Mouse (Mus musculus): ENCODE results near the gene Msl3l2.
A peak's percentile ranks its signal among the peaks of the same experiment; 100 is the strongest.

The Msl3l2 gene

DNA sequence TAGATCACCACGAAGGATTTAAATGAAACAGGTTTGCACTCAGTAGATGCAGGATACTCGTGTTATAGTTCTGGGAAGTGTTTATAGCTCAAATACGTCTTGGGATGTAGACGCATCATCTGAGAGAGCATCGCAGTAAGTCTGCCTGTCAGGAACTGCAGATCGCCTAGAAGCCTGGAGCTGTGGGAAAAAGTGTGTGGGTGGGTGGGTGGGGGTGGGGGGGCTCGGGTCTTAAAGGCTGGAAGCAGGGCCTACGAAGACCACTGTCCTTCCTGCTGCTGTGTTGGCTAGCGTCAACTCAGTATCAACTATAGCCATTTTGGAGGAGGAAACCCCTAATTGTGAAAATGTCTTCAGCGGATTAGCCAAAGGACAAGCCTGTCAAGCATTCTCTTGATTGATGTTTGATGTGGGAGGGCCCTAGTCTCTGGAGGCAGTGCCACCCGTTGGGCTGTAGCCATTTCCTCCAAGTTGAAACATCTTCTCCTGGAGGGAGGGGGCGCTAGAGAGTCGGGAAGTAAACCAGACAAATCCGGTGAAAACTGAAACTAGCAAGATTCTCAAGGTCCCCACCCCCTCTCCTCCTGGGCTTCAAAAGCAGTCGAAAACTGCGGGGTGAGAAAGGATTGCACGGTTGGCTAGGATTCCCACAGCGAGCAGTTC lies at the start of gene Msl3l2:
Msl3l2 (plus strand) TSS at position 585 of the 663 bp plus-strand sequence.
- peak; percentile 54 for DNase-seq (ENCODE audit: low spot score)

DNA sequence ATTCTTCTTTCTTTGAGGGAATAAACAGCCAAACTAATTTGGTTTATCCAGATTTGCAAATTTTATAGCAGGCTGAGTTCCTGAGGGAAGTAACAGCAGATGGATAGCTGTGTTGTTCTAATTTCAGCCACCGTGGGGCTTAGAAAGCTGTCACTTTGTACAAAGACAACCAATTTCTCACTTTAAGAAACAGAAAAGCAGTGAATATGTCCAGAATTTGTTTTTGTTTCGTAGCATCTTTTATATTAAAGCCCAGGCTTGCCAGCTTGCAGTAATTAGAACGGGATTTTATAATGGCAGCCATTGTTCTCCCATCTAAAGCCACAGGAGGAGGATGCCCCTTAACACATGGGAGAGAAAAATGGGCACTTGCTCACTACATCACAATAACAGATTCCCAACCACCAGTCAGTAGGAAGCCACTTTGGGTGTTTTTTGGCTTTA lies 47.7 kb upstream of the Msl3l2 start:
- DNase-seq (ENCODE audit: low spot score): no peak

DNA sequence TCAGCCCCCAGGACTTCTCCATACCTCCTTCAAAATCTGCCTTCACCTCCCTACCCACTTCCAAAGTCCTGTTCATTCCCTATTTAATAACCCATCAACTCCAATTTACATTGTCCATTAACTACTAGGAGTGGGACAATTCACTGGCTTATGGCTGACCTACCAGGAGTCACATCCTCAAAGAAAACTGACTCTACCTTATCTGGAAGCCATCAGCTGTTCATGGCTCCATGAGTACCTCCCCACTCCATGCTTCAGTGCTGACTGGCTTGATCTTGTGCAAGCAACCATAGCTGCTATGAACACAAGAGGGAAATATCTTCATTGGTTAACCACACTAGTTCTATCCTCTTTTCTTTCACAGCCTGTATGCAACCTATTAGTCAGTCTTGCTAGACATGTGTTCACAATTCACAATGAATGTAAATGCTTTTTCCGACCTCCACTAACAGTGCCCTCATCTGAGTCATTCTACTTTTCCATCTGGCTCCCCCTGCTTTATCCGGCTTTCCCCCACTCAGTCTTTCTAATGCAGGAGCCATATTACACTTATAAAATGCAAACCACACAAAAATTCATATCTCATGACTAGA lies 45.4 kb upstream of the Msl3l2 start:
- no peak for DNase-seq (ENCODE audit: low spot score)

DNA sequence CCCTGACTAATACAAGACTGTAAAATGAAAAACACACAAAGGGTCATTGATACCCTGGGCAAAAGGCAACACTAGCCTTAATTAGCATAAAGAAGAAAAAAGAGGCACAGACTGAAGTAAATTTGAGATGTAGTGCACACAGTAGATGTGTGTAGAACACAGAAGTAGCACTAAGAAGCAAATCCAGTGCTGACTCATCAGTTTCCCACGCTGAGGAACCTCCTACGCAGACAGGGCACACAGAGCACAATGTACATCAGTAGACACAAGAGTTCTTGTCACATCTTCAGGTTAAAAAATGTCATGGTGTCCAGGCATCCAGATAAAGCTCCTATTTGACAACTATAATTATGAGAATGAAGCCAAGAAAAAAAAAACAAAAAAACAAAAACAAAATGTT lies 44.0 kb upstream of the Msl3l2 start:
- no peak for DNase-seq (ENCODE audit: low spot score)

DNA sequence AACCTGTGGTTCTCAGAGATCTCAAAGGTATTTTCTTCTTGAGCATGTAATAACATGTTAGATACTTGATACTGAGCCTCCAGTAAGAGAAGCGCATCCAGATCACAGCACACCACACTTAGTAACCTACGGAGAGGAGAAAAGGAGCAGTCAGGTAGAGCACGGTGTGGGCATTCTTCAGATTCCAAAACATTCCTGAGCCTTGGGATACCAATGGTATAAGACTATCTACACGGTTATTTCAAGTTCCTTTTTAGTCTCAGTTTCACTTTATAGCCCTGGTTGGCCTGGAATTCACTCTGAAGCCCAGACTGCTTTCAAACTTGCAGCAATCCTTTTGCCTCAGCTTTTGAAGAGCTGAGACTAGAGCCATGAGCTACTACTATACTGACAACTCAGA lies 17.0 kb upstream of the Msl3l2 start:
- no peak for DNase-seq (ENCODE audit: low spot score)

DNA sequence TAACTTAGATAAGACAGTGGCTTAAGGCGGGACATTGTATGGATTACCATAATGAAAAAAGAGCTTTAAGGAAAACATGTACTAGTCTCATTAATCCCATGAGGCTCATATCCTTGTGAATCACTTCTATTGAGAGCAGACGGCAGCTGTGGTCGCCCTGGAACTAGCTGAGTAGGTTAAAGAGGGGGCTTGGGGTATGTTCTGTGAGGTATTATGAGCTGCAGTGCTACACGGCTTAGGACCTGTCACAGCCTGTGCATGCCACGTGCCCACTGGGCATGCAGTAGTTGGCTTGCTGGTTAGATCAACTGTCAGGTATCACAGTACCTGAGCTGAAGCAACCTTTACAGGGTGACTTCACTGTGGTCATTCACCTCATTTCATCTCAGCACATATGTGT lies 12.1 kb upstream of the Msl3l2 start:
- DNase-seq (ENCODE audit: low spot score): no peak

DNA sequence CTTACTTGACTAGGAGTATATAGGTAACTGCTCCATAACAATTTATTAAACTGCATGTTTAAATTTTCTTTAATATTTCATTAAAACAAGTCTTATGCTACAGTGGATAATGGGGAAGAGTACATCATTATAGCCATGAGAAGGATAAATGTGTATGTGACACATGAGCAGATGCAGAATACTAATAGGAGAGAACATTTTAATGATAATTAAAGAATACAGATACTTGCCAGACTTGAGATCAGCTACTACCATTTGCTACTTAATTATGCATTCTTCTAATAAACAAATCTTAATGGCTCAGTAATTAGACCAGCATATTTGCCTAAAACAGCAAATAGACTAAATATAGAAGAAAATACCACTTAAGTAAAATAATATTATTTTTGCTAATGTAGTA lies 10.0 kb upstream of the Msl3l2 start:
- DNase-seq (ENCODE audit: low spot score): no peak

DNA sequence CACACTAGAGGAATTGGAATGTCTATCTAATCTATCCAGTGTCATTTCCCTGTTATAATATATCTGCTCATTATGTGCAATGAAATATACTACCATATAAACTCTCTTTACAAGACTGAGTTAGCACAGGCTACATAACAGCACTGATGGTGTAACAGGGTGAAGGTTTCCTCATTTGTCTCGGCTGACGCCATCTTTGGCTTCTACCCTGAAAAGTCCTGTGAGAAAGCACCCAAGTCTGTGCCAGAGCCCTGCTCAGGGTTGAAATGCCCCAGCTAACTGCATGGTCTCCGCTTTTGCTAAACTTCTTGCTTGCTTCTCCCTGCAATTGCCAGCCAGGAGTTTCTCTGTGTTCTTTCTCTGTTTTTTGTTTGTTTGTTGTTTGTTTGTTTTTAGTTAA lies 7.6 kb upstream of the Msl3l2 start:
- DNase-seq (ENCODE audit: low spot score): no peak

DNA sequence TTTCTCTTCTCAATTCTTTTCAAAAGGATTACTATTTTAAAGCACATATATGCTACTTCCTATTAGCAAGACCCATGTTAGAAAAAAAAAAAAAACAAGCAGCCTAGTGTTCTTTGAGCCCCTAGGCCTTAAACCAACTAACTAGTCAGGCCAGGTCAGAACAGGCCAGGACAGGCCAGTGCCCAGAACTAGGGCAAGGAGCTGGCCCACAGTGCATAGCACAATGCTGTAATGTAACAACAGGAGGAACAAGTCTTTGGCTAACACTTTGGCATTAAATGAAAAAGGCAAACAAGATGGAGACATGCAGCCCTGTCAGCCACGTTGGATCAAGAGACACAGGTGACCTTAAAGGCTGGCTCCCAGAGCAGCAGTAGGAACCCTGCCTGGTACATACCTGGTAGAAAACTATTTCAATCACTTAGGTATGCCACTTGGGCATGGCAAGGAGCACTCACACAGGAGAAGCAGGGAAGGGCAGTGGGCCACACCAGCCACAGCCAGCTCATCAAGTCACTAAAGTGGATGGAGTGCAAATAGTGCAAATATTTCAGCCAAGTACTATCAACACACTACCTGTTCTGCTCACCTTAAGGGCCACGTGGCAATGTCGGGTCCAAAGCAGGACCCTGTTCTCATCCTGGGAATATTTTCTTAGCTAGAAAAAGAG lies 6.9 kb upstream of the Msl3l2 start:
- no peak for DNase-seq (ENCODE audit: low spot score)

DNA sequence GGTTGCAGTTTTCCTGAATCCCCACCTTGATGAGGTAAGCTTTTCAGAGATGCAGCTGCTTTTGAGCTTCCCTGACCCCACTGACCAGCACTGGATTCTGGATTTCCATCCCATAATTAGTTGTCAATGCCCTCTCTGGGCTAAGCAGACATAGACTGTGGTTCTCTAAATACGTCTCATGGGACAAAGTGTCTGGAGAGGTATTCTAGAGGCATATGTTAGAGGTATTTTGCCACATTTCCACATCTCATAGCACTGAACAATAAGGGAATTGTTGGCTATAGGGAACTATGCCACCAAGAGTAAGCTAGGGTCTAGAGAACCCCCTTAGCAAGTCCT lies 248 bp downstream of the Msl3l2 start:
- no peak for DNase-seq (ENCODE audit: low spot score)

DNA sequence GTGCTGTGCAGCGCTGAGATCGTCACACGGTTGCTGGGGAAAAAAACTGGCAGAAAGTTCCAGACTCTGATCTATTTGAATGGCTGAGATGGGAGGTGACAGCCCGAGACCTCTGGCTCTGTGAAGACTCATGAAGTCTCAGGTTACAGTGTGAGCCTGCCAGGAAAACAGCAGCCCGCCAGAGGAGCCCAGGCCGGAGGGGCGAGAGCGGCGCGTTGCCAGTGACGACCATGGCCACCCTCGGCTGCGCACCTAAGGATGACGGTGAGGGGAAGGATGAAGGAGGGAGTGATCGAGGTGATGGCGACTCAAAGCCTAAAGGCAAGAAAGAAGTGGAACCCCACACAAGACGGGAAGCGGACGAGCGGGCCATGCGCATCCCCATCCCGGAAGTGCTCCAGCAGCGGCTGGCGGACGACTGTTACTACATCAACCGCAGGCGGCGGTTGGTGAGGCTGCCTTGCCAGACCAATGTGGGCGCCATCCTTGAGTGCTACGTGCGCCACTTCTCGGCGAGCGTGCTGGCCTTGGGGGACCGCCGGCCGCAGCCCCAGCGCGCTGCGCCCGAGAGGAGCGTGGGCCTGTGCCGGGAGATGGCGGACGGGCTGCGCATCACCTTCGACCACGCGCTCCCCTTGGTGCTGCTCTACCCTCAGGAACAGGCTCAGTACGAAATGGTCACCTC lies 8.4 kb downstream of the Msl3l2 start:
- DNase-seq (ENCODE audit: low spot score): peak; percentile 15

DNA sequence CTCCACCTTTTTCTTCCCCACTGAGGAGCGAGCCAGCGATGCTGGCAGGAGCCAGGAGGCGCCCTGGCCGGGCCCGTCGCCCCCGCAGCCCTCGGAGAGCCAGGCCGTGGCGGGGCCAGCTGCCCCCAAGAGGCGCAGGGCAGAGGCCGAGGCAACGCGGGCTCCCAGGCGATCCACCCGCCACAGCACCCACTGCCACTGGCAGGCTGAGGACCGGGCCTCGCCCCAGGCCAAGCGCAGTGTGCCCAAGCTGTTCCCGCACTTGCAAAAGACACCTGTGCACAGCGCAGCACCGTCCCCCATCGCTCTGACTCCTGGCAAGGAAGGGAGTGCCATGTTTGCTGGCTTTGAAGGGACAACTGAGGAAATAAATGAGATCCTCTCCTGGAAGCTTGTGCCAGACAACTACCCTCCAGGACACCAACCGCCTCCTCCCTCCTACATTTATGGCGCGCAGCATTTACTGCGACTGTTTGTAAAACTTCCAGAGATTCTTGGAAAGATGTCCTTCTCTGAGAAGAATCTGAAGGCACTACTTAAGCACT lies 9.0 kb downstream of the Msl3l2 start:
- no peak for DNase-seq (ENCODE audit: low spot score)

DNA sequence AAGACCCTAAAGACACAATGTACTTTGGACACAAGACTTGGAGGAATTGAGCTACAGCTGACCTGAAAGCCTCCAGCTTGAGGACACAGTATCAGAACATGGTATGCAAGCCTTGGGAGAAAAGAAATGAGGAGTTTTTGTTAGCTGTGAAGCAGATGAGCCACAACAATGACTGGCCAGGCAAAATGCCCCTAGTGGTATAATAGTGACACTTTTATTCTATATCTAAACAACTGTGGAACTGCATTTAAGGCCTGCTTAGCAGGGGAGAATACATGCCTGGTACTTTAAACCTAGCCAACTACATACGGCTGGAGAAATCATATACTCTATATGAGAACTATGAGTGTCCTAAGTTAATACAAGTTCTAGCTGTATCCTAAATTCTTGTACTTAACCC lies 20.3 kb downstream of the Msl3l2 start:
- no peak for DNase-seq (ENCODE audit: low spot score)

DNA sequence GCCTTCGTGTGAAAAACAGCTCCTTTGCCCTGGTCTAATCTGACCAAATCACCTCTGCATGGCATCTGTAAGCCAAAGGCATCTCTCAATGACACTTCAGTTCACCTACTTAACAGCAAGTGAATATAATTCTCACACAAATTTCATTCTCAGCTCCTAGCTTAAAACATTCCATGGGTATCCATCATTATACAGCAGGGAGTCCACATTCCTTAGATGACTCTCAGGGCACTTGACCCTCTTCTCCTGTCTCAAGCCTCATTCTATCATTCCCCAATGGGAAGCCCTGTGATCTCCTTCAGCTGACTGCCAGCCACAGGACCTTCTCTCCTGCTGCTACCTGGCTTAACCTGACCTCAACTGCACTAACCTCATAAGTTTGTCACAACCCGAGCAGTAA lies 22.9 kb downstream of the Msl3l2 start:
- DNase-seq (ENCODE audit: low spot score): no peak

DNA sequence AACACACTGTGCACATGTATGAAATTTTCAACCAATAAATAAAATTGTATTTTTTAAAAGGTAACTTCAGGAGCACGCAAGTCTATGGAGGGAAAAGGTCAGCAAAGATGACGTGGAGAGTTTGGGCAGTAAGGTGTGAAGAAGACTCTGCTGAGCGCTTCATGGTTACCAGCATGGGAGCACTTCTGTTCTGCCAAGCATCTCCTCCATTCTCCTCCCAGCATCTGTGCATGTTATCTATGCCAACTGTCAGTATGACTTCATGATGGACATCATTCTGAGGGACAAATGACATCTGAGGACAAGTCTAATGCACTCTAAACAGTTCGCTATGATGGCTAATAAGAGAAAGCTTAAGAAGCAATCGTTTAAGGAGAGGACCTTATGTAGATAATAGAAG lies 30.5 kb downstream of the Msl3l2 start:
- DNase-seq (ENCODE audit: low spot score): no peak

DNA sequence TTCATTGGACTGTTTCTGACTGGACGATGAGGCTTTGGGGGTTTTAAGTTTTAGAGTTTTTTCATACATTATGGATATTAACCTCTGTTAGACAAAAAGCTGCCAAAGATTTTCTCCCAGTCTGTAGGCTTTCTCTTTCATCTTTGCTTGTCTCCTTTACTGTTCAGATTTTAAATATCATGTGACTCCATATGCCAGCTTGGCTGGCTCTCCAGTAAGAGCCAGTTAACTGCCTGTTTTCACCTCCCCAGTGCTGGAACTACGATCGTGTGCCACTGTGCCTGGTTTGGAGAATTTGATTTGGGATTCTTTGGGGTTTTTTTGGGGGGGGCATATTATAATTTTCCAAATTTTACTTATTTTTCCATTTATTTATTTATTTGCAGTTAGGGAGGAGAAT lies 42.2 kb downstream of the Msl3l2 start:
- no peak for DNase-seq (ENCODE audit: low spot score)

DNA sequence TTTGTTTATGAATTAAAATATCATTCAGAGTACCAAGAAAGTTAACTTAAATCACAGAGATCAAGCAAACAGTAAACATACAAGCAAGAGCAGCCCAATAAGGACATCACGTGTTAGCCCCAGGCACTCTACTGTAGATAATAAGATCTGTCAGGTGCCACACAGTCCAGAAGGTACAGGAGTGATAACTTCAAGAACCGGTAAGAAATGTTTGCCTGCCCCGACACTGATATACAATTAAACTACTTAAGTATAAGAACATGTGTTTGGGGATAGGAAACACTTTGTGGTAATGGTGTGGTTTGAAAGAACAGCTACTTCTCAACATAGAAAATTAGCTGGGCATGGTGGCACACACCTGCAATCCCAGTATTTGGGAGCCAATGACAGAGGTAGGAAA lies 50.2 kb downstream of the Msl3l2 start:
- no peak for DNase-seq (ENCODE audit: low spot score)

DNA sequence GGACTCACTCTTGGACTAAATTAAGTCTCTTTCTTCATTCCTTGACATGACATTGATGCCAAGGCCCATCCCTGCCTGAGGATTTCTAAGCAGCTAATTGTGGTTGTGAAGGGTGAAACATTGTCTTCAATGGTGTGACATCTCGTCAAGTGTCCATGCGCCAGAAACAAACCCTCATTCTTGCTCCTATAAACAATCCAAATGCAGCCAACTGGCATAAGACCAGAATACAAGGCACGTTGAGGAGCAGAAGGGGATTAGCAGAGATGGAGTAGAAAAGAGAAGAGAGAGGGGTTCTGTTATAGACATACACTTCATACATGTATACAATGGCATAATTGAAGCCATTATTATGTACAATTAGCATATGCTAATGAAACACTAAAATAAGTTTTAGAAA lies 51.5 kb downstream of the Msl3l2 start:
- no peak for DNase-seq (ENCODE audit: low spot score)

DNA sequence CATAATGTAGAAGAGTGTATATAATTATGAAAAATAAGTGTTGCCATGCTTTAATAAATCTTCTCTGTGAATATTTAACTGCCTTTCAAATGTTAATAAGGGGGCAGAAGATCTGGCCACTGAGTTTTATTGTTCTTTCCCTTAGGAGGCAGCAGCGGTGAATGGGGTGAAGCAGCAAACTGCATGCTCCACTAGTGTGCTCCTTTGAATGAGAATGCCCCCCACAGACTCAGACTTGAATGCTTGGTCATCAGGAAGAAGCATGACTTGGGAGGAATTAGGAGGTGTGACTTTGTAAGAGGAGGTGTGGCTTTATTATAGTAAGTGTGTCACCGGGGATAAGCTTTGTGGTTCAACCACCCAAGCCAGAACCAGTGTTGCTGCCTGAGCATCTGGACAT lies 52.0 kb downstream of the Msl3l2 start:
- DNase-seq (ENCODE audit: low spot score): no peak

DNA sequence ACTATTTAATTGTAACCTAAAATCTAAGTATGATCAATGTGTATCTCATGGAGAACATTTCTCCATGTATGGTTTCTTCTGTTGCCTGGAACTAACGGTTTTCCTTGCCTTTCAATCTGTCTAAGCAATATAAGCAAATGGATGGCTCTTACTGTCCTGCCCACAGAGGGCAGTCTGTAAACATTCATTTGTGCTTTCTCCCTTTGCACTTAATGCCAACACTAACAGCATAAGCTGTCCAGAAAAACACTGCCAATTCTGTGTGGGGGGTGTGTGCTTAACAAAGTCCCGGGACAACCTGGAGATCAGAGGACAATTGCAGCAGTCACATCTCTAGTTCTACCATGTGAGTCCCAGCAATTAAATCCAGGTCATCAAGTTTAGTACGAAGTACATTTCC lies 57.7 kb downstream of the Msl3l2 start:
- no peak for DNase-seq (ENCODE audit: low spot score)

DNA sequence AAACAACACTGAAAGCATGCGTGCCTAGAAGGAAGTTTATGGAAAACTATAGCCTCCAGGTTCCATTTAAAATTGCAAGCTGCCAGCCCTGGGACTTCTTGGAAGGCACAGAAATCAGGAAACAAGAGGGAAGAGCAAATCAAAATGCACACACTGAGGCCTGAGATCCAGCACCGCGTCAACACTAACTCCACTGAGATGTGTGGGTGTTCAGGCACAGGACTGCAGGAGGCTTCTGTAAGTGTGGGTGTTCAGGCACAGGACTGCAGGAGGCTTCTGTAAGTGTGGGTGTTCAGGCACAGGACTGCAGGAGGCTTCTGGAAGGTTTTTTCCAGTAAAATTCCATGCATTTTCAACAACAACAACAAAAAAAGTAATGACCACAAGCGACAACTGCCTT lies 59.0 kb downstream of the Msl3l2 start:
- no peak for DNase-seq (ENCODE audit: low spot score)

Data from spleen, adult 12 weeks (tissue).